Mouse (Mus musculus): ENCODE data around the gene Vash2. TPM values are rescaled to one million over a fixed set of nuclear protein-coding genes. Genes with fewer than 3 reads are reported as not detected.

Vash2 gene
- polyA plus RNA-seq, 1 experiment from 2014 or later = 40.6 TPM

DNA sequence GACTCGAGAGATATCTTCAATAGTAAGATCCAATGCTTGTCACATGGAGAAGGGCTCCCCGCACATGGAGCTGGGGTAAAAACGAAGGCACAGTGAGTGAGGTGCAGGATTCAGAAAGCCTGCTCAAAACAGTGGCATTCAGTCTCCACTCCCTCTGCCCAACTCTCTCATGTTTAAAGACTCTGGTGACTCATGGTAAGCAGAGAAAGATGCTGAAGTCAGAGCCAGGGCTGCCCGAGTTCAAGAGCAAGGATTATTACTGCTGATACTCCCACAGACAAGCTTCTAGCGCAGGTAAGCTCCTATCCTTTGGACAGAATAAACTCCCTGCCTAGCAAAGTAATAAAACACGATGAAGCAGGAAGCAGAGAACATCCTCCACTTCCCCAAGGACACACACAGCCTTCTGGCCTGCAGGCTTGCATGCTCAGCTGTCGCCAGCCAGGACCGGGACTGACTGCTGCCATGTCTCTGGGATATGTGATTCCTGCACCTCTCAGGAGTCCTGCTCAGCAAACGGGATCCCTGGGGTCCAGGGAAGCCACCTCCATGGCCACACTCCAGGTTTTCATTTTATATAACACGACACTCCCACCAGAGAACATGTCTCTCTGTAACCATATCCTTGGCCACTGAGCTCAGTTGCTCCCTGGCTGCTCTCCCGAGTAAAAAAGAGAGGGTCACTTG lies 2.1 kb downstream of the Vash2 start:
- peak; percentile 29 for DNase-seq
- 28% methylated on average over 11 of the region's 11 CpGs for WGBS

GRCm38 (mm10) chr1:190974833-190975232 lies 4.3 kb downstream of the Vash2 start:
- H3K4me1 ChIP-seq (ENCODE audit: insufficient read depth) = peaks cover 13% of the 10 kb centered on the region
- no peak overlapping the region for H3K9ac ChIP-seq
- no peaks in the 10 kb centered on the region for H3K27me3 ChIP-seq (ENCODE audit: insufficient read depth, low read length)
- 60% methylated on average over 1 of the region's 1 CpGs for WGBS
- H3K4me2 ChIP-seq = no peak overlapping the region
- H3K9me3 ChIP-seq (ENCODE audit: low read depth, low read length) = no peaks in the 10 kb centered on the region
- no peak overlapping the region for H3K4me3 ChIP-seq (ENCODE audit: low read depth, low read length)
- H3K27ac ChIP-seq (ENCODE audit: low read depth) = no peak overlapping the region
- no peak for DNase-seq
- H3K36me3 ChIP-seq (ENCODE audit: insufficient read depth) = peaks cover 48% of the 10 kb centered on the region
- ATAC-seq (ENCODE audit: insufficient read depth) = no peak
- no peak for TF ChIP-seq CTCF (IDR thresholded peaks at IDR 0.05; ENCODE audit: low read depth)

More for the DNA sequence above, 2.1 kb downstream of the Vash2 start:
- peaks cover 13% of the 10 kb centered on the region for H3K4me1 ChIP-seq (ENCODE audit: insufficient read depth)
- H3K4me3 ChIP-seq (ENCODE audit: low read depth, low read length) = peak overlapping the region; percentile 67
- no peaks in the 10 kb centered on the region for H3K27me3 ChIP-seq (ENCODE audit: insufficient read depth, low read length)
- H3K9ac ChIP-seq = peak overlapping the region; percentile 87
- H3K9me3 ChIP-seq (ENCODE audit: low read depth, low read length) = no peaks in the 10 kb centered on the region
- no peak for TF ChIP-seq CTCF (IDR thresholded peaks at IDR 0.05; ENCODE audit: low read depth)
- H3K4me2 ChIP-seq = peak overlapping the region; percentile 98
- H3K27ac ChIP-seq (ENCODE audit: low read depth) = no peak overlapping the region
- peaks cover 32% of the 10 kb centered on the region; the same call in 1 of the 2 replicates for H3K36me3 ChIP-seq (ENCODE audit: insufficient read depth)
- no peak for ATAC-seq (ENCODE audit: insufficient read depth)

DNA sequence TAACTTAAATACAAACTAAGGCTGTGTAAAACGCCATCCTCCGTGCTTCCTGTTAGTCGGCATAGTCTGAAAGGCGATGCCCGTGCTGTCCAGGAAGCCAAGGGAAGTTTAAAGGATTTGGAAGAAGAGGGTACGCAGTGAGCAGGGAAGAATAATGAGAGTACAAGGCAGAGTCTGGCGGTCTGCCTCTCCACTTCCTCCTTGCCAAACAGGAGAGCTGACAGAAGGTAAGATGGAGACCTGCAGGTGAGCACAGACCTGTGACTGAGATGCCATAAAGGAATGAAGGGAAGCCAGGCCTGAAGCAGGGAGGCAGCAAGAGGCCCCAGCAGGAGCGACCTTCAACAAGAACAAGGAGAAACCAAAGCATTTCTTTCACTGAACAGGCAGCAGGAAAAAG lies 4.9 kb downstream of the Vash2 start:
- TF ChIP-seq CTCF (IDR thresholded peaks at IDR 0.05; ENCODE audit: low read depth) = no peak
- DNase-seq (no peak), ATAC-seq (ENCODE audit: insufficient read depth) (no peak)
- 80% methylated on average over 8 of the region's 8 CpGs for WGBS
- Histone ChIP-seq H3K4me1 (ENCODE audit: insufficient read depth) (peaks cover 13% of the 10 kb centered on the region), H3K9me3 (ENCODE audit: low read depth, low read length) (no peaks in the 10 kb centered on the region), H3K36me3 (ENCODE audit: insufficient read depth) (peaks cover 54% of the 10 kb centered on the region), H3K9ac (no peak overlapping the region), H3K4me2 (no peak overlapping the region), H3K27ac (ENCODE audit: low read depth) (no peak overlapping the region), H3K27me3 (ENCODE audit: insufficient read depth, low read length) (no peaks in the 10 kb centered on the region), H3K4me3 (ENCODE audit: low read depth, low read length) (no peak overlapping the region)

GRCm38 (mm10) chr1:190972612-190973192 lies 6.4 kb downstream of the Vash2 start:
- Histone ChIP-seq H3K36me3 (ENCODE audit: insufficient read depth) (peaks cover 64% of the 10 kb centered on the region), H3K27me3 (ENCODE audit: insufficient read depth, low read length) (no peaks in the 10 kb centered on the region), H3K4me3 (ENCODE audit: low read depth, low read length) (no peak overlapping the region), H3K9me3 (ENCODE audit: low read depth, low read length) (no peaks in the 10 kb centered on the region), H3K4me2 (no peak overlapping the region), H3K4me1 (ENCODE audit: insufficient read depth) (peaks cover 10% of the 10 kb centered on the region), H3K27ac (ENCODE audit: low read depth) (no peak overlapping the region), H3K9ac (0 out of 2 replicates have a peak overlapping the region, but pooled peaks have one; percentile 1)
- DNase-seq = peak; percentile 24
- no peak for TF ChIP-seq CTCF (IDR thresholded peaks at IDR 0.05; ENCODE audit: low read depth)
- no peak; the same call in 1 of the 2 replicates for ATAC-seq (ENCODE audit: insufficient read depth)
- 50% methylated on average over 7 of the region's 7 CpGs for WGBS

GRCm38 (mm10) chr1:190971708-190972610 lies 7.1 kb downstream of the Vash2 start:
- TF ChIP-seq CTCF (IDR thresholded peaks at IDR 0.05; ENCODE audit: low read depth) = no peak
- H3K9ac ChIP-seq = no peak overlapping the region

GRCm38 (mm10) chr1:190968010-190968409 lies 11.1 kb downstream of the Vash2 start:
- no peaks in the 10 kb centered on the region for H3K27me3 ChIP-seq (ENCODE audit: insufficient read depth, low read length)
- 88% methylated on average over 7 of the region's 7 CpGs for WGBS
- no peaks in the 10 kb centered on the region for H3K4me1 ChIP-seq (ENCODE audit: insufficient read depth)
- no peak for TF ChIP-seq CTCF (IDR thresholded peaks at IDR 0.05; ENCODE audit: low read depth)
- H3K27ac ChIP-seq (ENCODE audit: low read depth) = no peak overlapping the region
- ATAC-seq (ENCODE audit: insufficient read depth) (no peak), DNase-seq (no peak)
- H3K4me3 ChIP-seq (ENCODE audit: low read depth, low read length) = no peak overlapping the region
- no peaks in the 10 kb centered on the region for H3K9me3 ChIP-seq (ENCODE audit: low read depth, low read length)
- H3K4me2 ChIP-seq = no peak overlapping the region
- H3K36me3 ChIP-seq (ENCODE audit: insufficient read depth) = peaks cover 64% of the 10 kb centered on the region
- no peak overlapping the region for H3K9ac ChIP-seq

More at GRCm38 (mm10) chr1:190971708-190972610, 7.1 kb downstream of the Vash2 start:
- Histone ChIP-seq H3K36me3 (ENCODE audit: insufficient read depth) (peaks cover 68% of the 10 kb centered on the region), H3K4me1 (ENCODE audit: insufficient read depth) (peaks cover 3% of the 10 kb centered on the region; the same call in 1 of the 2 replicates), H3K4me3 (ENCODE audit: low read depth, low read length) (no peak overlapping the region), H3K27ac (ENCODE audit: low read depth) (no peak overlapping the region), H3K27me3 (ENCODE audit: insufficient read depth, low read length) (no peaks in the 10 kb centered on the region), H3K4me2 (no peak overlapping the region), H3K9me3 (ENCODE audit: low read depth, low read length) (no peaks in the 10 kb centered on the region)
- WGBS = 65% methylated on average over 14 of the region's 14 CpGs
- DNase-seq (no peak), ATAC-seq (ENCODE audit: insufficient read depth) (no peak)
